Mouse (Mus musculus) liver, embryonic 15.5 days (tissue): ENCODE measurements around the gene Ccdc85b. TPM values are rescaled to one million over a fixed set of nuclear protein-coding genes. Genes with fewer than 3 reads are reported as not detected.

Source experiments
- ATAC-seq: fragments of 200-750 bp; cut with Nextera tagmentation; 2 replicates; pipeline ENCODE4 v1.8.0; 2017; ENCODE audit warnings: moderate number of reproducible peaks, mild to moderate bottlenecking, moderate library complexity; ENCODE audit not compliant: insufficient read depth
- H3K27ac ChIP-seq: fragments of 300-500 bp; sonication (generic); replicated peaks from 2 replicates; pipeline ENCODE4 v1.5.1; 2015; ENCODE audit warnings: mild to moderate bottlenecking, inconsistent platforms
- H3K27me3 ChIP-seq: fragments of 300-500 bp; sonication (generic); 2 replicates; pipeline ENCODE4 v1.6.1; 2015; ENCODE audit warnings: mild to moderate bottlenecking, inconsistent platforms
- H3K36me3 ChIP-seq: fragments of 300-500 bp; sonication (generic); replicated peaks from 2 replicates; pipeline ENCODE4 v1.6.1; 2015; ENCODE audit warnings: moderate library complexity, mild to moderate bottlenecking, inconsistent platforms
- H3K4me1 ChIP-seq: fragments of 300-500 bp; sonication (generic); replicated peaks from 2 replicates; pipeline ENCODE4 v1.6.1; 2015; ENCODE audit warnings: inconsistent platforms
- H3K4me2 ChIP-seq: fragments of 300-500 bp; sonication (generic); 2 replicates; pipeline ENCODE4 v1.6.1; 2015; ENCODE audit warnings: moderate library complexity, mild to moderate bottlenecking, inconsistent platforms
- H3K4me3 ChIP-seq: fragments of 300-500 bp; sonication (generic); replicated peaks from 2 replicates; pipeline ENCODE4 v1.5.1; 2015; ENCODE audit warnings: mild to moderate bottlenecking, inconsistent platforms
- H3K9ac ChIP-seq: fragments of 300-500 bp; sonication (generic); 2 replicates; pipeline ENCODE4 v1.6.1; 2015; ENCODE audit warnings: moderate library complexity, mild to moderate bottlenecking, inconsistent platforms
- H3K9me3 ChIP-seq: fragments of 300-500 bp; sonication (generic); replicated peaks from 2 replicates; pipeline ENCODE4 v1.6.1; 2016; ENCODE audit warnings: inconsistent platforms
- WGBS: fragments of 180-500 bp; shearing (Covaris S2); methylation state at CpG from one replicate; pipeline ENCODE4 v1.1.7; 2015; ENCODE audit warnings: mixed read lengths; ENCODE audit not compliant: insufficient replicate concordance; 5-methylcytosine and 5-hydroxymethylcytosine counted together
- polyA plus RNA-seq: library from polyadenylated mRNA; unstranded; fragments of >200 nt; fragmentation: Nextera tagmentation; extraction: Ambion mirVana; gene quantifications from 2 replicates; pipeline ENCODE4 v1.2.1, GENCODE M21; 2015

Gene Ccdc85b
- polyA plus RNA-seq, 1 experiment from 2014 or later = 1.6 TPM

GRCm38 (mm10) chr19:5431911-5432464, 25.7 kb downstream of the Ccdc85b start:
- 56% methylated on average over 4 of the region's 4 CpGs for WGBS
- Histone ChIP-seq H3K4me3 (no peak overlapping the region), H3K36me3 (peaks cover 4% of the 10 kb centered on the region; the same call in 1 of the 2 replicates), H3K27me3 (peaks cover 14% of the 10 kb centered on the region), H3K27ac (no peak overlapping the region), H3K9ac (no peak overlapping the region), H3K4me2 (no peak overlapping the region), H3K9me3 (no peaks in the 10 kb centered on the region), H3K4me1 (peaks cover 17% of the 10 kb centered on the region)
- ATAC-seq = no peak

DNA sequence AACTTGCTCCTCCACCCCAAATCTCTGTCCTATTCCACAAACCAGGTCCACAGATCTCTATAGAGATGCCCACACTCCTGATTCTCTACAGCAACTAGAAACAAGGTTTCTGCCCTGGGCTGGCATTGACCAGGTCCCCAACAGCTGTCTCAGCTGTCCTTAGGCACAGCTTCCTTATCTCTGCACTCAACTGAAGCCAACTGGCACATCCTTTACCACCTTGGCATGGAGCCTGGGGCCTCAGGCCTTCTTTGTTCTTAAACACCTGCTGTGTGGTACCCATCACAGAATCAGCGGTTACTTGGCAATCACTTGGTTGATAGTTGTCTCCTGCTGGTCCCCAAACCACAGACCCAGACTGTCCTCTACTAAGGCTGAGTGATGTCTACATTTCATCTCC, 27.3 kb downstream of the Ccdc85b start:
- Histone ChIP-seq H3K9ac (no peak overlapping the region), H3K36me3 (peaks cover 15% of the 10 kb centered on the region), H3K27me3 (peaks cover 11% of the 10 kb centered on the region), H3K4me2 (no peak overlapping the region), H3K27ac (no peak overlapping the region), H3K4me3 (no peak overlapping the region), H3K4me1 (peaks cover 32% of the 10 kb centered on the region), H3K9me3 (no peaks in the 10 kb centered on the region)
- ATAC-seq = no peak
- WGBS = 64% methylated on average over 1 of the region's 1 CpGs

DNA sequence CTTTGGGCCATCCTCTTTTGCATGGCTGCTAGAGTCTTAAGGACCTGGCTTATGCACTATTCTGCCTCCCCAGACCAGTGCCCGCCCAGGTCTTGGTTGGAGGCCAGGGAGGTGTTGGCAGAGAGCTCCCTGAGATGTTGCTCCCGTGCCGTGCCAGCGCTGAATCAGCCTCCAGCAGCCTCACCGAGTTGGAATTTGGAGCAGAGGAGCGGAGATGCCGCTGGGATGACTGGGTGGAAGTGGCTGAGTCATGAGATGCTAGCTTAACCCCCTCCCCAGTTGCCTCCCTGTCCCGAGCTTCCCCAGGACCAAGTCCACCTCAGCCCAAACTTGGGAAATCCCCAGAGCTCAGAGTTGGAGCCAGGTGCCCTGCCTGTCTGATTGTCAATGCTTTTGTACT, 27.9 kb downstream of the Ccdc85b start:
- no peak overlapping the region for H3K4me3 ChIP-seq
- no peak overlapping the region for H3K9ac ChIP-seq
- no peaks in the 10 kb centered on the region for H3K9me3 ChIP-seq
- peaks cover 15% of the 10 kb centered on the region for H3K36me3 ChIP-seq
- H3K4me1 ChIP-seq = peaks cover 32% of the 10 kb centered on the region
- no peak for ATAC-seq
- no peak overlapping the region for H3K27ac ChIP-seq
- H3K27me3 ChIP-seq = peaks cover 7% of the 10 kb centered on the region
- 57% methylated on average over 8 of the region's 8 CpGs for WGBS
- no peak overlapping the region for H3K4me2 ChIP-seq

GRCm38 (mm10) chr19:5429219-5429618, 28.5 kb downstream of the Ccdc85b start:
- H3K27me3 ChIP-seq = peaks cover 2% of the 10 kb centered on the region; the same call in 1 of the 2 replicates

DNA sequence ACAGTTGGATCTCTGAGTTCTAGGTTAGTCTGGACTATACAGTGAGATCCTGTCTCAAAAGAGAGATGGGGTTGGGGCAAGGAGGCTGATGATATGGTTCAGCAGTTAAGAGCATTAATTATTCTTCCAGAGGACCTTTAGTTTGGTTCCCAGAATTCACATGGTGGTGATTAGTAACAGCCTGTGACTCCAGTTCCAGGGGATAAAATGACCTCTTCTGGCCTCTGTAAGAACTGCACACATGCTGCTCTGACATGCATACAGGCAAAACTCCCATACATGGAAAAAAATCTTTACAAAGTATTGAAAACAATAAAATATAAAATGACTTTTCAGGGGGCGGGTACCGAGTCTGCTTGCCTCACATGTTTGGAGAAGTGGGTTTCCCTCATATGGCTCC, 29.6 kb downstream of the Ccdc85b start:
- Histone ChIP-seq H3K27ac (no peak overlapping the region), H3K27me3 (no peaks in the 10 kb centered on the region), H3K9ac (no peak overlapping the region), H3K36me3 (peaks cover 18% of the 10 kb centered on the region), H3K4me1 (peaks cover 37% of the 10 kb centered on the region), H3K4me3 (no peak overlapping the region), H3K4me2 (no peak overlapping the region), H3K9me3 (no peaks in the 10 kb centered on the region)
- 66% methylated on average over 2 of the region's 2 CpGs for WGBS
- ATAC-seq = no peak

More at GRCm38 (mm10) chr19:5429219-5429618, 28.5 kb downstream of the Ccdc85b start:
- H3K27ac ChIP-seq = no peak overlapping the region
- H3K9me3 ChIP-seq = no peaks in the 10 kb centered on the region
- no peak for ATAC-seq
- 63% methylated on average over 4 of the region's 4 CpGs for WGBS
- peaks cover 15% of the 10 kb centered on the region for H3K36me3 ChIP-seq
- no peak overlapping the region for H3K9ac ChIP-seq
- H3K4me2 ChIP-seq = no peak overlapping the region
- H3K4me3 ChIP-seq = no peak overlapping the region
- H3K4me1 ChIP-seq = peaks cover 36% of the 10 kb centered on the region

- Histone ChIP-seq H3K4me1 (peaks cover 35% of the 10 kb centered on the region), H3K4me2 (peak overlapping the region; percentile 98; the same call in 1 of the 2 replicates), H3K27ac (no peak overlapping the region), H3K27me3 (no peaks in the 10 kb centered on the region), H3K9me3 (no peaks in the 10 kb centered on the region), H3K9ac (no peak overlapping the region; the same call in 1 of the 2 replicates), H3K4me3 (peak overlapping the region; percentile 91; the same call in 1 of the 2 replicates), H3K36me3 (peaks cover 30% of the 10 kb centered on the region)
- no peak for ATAC-seq
- WGBS = 77% methylated on average over 13 of the region's 13 CpGs
Measured at GRCm38 (mm10) chr19:5426640-5427290, 30.9 kb downstream of the Ccdc85b start.

- Histone ChIP-seq H3K27me3 (no peaks in the 10 kb centered on the region), H3K36me3 (peaks cover 31% of the 10 kb centered on the region), H3K27ac (peak overlapping the region; percentile 85), H3K9me3 (no peaks in the 10 kb centered on the region), H3K4me1 (peaks cover 35% of the 10 kb centered on the region), H3K9ac (peak overlapping the region; percentile 94), H3K4me2 (peak overlapping the region; percentile 98), H3K4me3 (peak overlapping the region; percentile 91)
- 78% methylated on average over 18 of the region's 18 CpGs for WGBS
- no peak for ATAC-seq
Measured at GRCm38 (mm10) chr19:5425906-5426565, 31.7 kb downstream of the Ccdc85b start.

- Histone ChIP-seq H3K4me2 (peak within 1 kb of the TSS; percentile 98), H3K9ac (peak within 1 kb of the TSS; percentile 94), H3K36me3 (peaks cover 41% of the 10 kb centered on the region), H3K27ac (peak within 1 kb of the TSS; percentile 92), H3K4me3 (peak within 1 kb of the TSS; percentile 91), H3K9me3 (no peaks in the 10 kb centered on the region), H3K27me3 (no peaks in the 10 kb centered on the region), H3K4me1 (peaks cover 35% of the 10 kb centered on the region)
- peak; percentile 85 for ATAC-seq
- under 1% methylated on average over 83 of the region's 87 CpGs for WGBS
Measured at GRCm38 (mm10) chr19:5424782-5425741, 32.6 kb downstream of the Ccdc85b start, which contains the start of the genes Drap1 and AI837181. Drap1 (minus strand) TSS chr19:5424979. AI837181 (plus strand) TSS chr19:5425144.

GRCm38 (mm10) chr19:5424092-5424781, 33.5 kb downstream of the Ccdc85b start:
- peak; percentile 46 for ATAC-seq
- WGBS = under 1% methylated on average over 37 of the region's 48 CpGs
- Histone ChIP-seq H3K9me3 (no peaks in the 10 kb centered on the region), H3K4me3 (peak overlapping the region; percentile 91), H3K27ac (peak overlapping the region; percentile 92), H3K27me3 (no peaks in the 10 kb centered on the region), H3K4me2 (peak overlapping the region; percentile 98), H3K9ac (peak overlapping the region; percentile 85), H3K4me1 (peaks cover 35% of the 10 kb centered on the region), H3K36me3 (peaks cover 41% of the 10 kb centered on the region)

- H3K27me3 ChIP-seq = no peaks in the 10 kb centered on the region
- no peak for ATAC-seq
Measured at GRCm38 (mm10) chr19:5423561-5423960, 34.1 kb downstream of the Ccdc85b start.

More at GRCm38 (mm10) chr19:5423561-5423960, 34.1 kb downstream of the Ccdc85b start:
- H3K9me3 ChIP-seq = no peaks in the 10 kb centered on the region
- peak overlapping the region; percentile 98 for H3K4me2 ChIP-seq
- peak overlapping the region; percentile 92 for H3K27ac ChIP-seq
- 63% methylated on average over 12 of the region's 12 CpGs for WGBS
- H3K36me3 ChIP-seq = peaks cover 41% of the 10 kb centered on the region
- H3K4me1 ChIP-seq = peaks cover 35% of the 10 kb centered on the region
- peak overlapping the region; percentile 85; the same call in 1 of the 2 replicates for H3K9ac ChIP-seq
- peak overlapping the region; percentile 91 for H3K4me3 ChIP-seq
